Mouse (Mus musculus) limb, embryonic 15.5 days (tissue): ENCODE measurements around the gene Ano4. TPM values are rescaled to one million over a fixed set of nuclear protein-coding genes. Genes with fewer than 3 reads are reported as not detected.

Source experiments
- ATAC-seq: fragments of 200-750 bp; cut with Nextera tagmentation; 2 replicates; pipeline ENCODE4 v1.8.0; 2017; ENCODE audit warnings: low read depth, moderate TSS enrichment; ENCODE audit not compliant: insufficient number of reproducible peaks, low FRiP score, low TSS enrichment
- H3K27ac ChIP-seq: fragments of 300-500 bp; sonication (generic); 2 replicates; pipeline ENCODE4 v1.5.1; 2015; ENCODE audit warnings: moderate library complexity, mild to moderate bottlenecking, inconsistent platforms
- H3K27me3 ChIP-seq: fragments of 300-500 bp; sonication (generic); 2 replicates; pipeline ENCODE4 v1.6.1; 2015; ENCODE audit warnings: inconsistent platforms
- H3K36me3 ChIP-seq: fragments of 300-500 bp; sonication (generic); 2 replicates; pipeline ENCODE4 v1.6.1; 2015; ENCODE audit warnings: inconsistent platforms
- H3K4me1 ChIP-seq: fragments of 300-500 bp; sonication (generic); 2 replicates; pipeline ENCODE4 v1.6.1; 2015; ENCODE audit warnings: inconsistent platforms
- H3K4me2 ChIP-seq: fragments of 300-500 bp; sonication (generic); 2 replicates; pipeline ENCODE4 v1.6.1; 2015; ENCODE audit warnings: mild to moderate bottlenecking, inconsistent platforms
- H3K4me3 ChIP-seq: fragments of 300-500 bp; sonication (generic); 2 replicates; pipeline ENCODE4 v1.5.1; 2015; ENCODE audit warnings: mild to moderate bottlenecking, inconsistent platforms
- H3K9ac ChIP-seq: fragments of 300-500 bp; sonication (generic); 2 replicates; pipeline ENCODE4 v1.6.1; 2015; ENCODE audit warnings: inconsistent platforms
- H3K9me3 ChIP-seq: fragments of 300-500 bp; sonication (generic); 2 replicates; pipeline ENCODE4 v1.6.1; 2016; ENCODE audit warnings: inconsistent platforms
- WGBS: fragments of 180-500 bp; shearing (Covaris S2); methylation state at CpG from one replicate; pipeline ENCODE4 v1.1.7; 2015; 5-methylcytosine and 5-hydroxymethylcytosine counted together
- polyA plus RNA-seq: library from polyadenylated mRNA; unstranded; fragments of >200 nt; fragmentation: Nextera tagmentation; extraction: Ambion mirVana; gene quantifications from 2 replicates; pipeline ENCODE4 v1.2.1, GENCODE M21; 2015

Gene Ano4
- polyA plus RNA-seq, result 0.51 and 1.0 TPM in 2 replicates

DNA sequence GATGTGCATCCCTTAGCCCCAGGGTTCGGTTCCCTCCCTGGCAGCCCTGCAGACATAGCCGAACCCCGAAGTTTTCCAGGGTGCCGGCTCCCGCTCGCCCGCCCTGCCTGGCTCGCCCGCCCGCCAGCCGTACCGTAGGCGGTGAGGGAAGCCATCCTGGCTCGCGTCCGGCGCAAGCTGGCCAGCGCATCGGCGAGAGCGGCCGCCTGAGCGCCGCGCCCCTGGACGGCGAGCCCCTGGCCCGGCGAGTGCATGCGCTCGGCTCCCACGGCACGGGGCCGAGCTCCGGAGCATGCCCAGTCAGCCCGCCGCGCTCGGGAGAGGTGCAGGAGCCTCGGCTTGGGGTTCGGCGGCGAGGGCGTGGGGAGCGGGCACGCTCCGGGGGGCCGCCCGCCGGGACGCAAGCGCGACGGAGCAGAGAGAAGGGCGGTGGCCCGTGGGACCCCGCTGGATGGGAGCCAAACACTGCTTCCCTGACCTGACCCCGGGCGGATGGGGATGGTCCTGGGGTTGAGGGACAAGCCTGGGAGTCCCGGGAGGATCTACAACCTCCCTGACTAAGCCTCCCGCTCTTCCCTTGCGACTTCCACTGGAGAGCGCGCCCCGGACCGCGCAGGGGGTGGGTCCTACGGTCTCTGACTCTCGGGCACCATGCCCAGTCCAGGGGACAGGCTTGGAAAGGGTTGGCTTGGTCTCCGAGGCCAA is at the start of gene Ano4:
Gene Ano4, minus strand, starts transcription at position 272 of the 705 bp plus-strand sequence.
- no peaks in the 10 kb centered on the region for H3K36me3 ChIP-seq
- H3K4me3 ChIP-seq, result peak within 1 kb of the TSS; percentile 52
- peaks cover 9% of the 10 kb centered on the region for H3K4me1 ChIP-seq
- WGBS, result 1% methylated on average over 70 of the region's 70 CpGs
- H3K9me3 ChIP-seq, result no peaks in the 10 kb centered on the region
- no peak within 1 kb of the TSS for H3K27ac ChIP-seq
- H3K9ac ChIP-seq, result no peak within 1 kb of the TSS
- 0 out of 2 replicates have a peak, but pooled peaks have one; percentile 35 for ATAC-seq
- H3K27me3 ChIP-seq, result peaks cover 40% of the 10 kb centered on the region
- H3K4me2 ChIP-seq, result peak within 1 kb of the TSS; percentile 92

GRCm38 (mm10) chr10:89392687-89393086 is 48.1 kb upstream of the Ano4 start:
- Histone ChIP-seq H3K4me3 (no peak overlapping the region), H3K4me1 (0 out of 2 replicates have a peak, but pooled peaks cover 3% of the 10 kb centered on the region), H3K27me3 (no peaks in the 10 kb centered on the region), H3K27ac (no peak overlapping the region), H3K9ac (no peak overlapping the region), H3K4me2 (no peak overlapping the region), H3K9me3 (no peaks in the 10 kb centered on the region), H3K36me3 (no peaks in the 10 kb centered on the region)
- WGBS, result 46% methylated on average over 4 of the region's 4 CpGs
- no peak for ATAC-seq

DNA sequence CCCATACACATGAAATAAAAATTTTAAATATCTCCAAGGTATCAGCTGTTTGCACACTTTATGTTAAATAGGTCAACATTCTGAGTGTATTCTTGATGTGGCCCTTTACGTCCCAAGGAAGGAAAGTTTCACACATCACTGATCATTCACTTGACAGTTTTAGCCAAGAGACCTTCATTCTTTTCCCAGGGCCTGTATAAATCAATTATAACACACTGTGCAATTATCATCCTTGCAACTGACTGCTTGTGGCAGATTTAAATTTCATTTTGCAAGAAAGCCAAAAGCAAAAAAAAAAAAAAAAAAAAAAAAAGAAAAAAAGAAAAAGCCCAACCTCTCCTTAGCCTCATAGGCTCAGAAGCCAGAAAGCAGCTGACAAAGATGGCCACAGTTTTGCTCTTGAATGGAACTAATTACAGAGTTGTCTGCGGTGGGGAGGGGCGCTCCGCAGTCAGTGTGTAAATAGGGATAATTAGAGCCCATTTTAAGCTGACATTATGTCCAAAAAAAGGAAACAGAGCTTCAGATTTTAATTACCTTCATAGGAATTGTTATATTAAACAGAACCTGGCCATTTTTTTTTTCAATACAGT is 47.1 kb upstream of the Ano4 start:
- H3K4me1 ChIP-seq, result 0 out of 2 replicates have a peak, but pooled peaks cover 3% of the 10 kb centered on the region
- H3K27me3 ChIP-seq, result no peaks in the 10 kb centered on the region
- H3K36me3 ChIP-seq, result no peaks in the 10 kb centered on the region
- no peaks in the 10 kb centered on the region for H3K9me3 ChIP-seq
- no peak overlapping the region for H3K4me3 ChIP-seq
- H3K27ac ChIP-seq, result no peak overlapping the region
- ATAC-seq, result no peak
- H3K9ac ChIP-seq, result no peak overlapping the region
- WGBS, result 55% methylated on average over 4 of the region's 4 CpGs
- H3K4me2 ChIP-seq, result no peak overlapping the region

- H3K27ac ChIP-seq, result no peak overlapping the region
- no peaks in the 10 kb centered on the region for H3K4me1 ChIP-seq
- H3K36me3 ChIP-seq, result no peaks in the 10 kb centered on the region
- WGBS, result 86% methylated on average over 3 of the region's 3 CpGs
- no peaks in the 10 kb centered on the region for H3K27me3 ChIP-seq
- H3K9me3 ChIP-seq, result no peaks in the 10 kb centered on the region
- no peak overlapping the region for H3K4me3 ChIP-seq
- no peak for ATAC-seq
- no peak overlapping the region for H3K9ac ChIP-seq
- no peak overlapping the region for H3K4me2 ChIP-seq
These were observed 41.9 kb upstream of the Ano4 start for GRCm38 (mm10) chr10:89386461-89386860.

DNA sequence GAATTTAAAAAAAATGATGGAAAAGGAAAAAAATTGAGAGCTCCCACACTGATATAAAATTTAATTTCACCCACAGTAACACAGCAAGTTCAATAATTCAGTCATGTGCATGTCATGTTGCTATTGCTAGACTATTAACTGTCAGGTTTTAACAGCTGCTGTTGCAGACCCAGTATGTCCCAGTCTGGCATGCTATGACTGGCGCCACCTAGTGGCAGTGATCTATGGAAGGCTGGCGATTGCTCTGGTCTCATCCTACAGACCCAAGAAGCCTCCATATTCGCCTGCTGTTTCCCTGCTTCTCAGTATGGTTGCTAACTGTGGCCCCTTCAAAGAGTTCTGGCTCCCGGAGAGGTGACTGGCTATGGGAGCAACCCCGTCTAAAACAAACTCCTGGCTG is 38.9 kb upstream of the Ano4 start:
- Histone ChIP-seq H3K27ac (no peak overlapping the region), H3K4me1 (no peaks in the 10 kb centered on the region), H3K9ac (no peak overlapping the region), H3K36me3 (no peaks in the 10 kb centered on the region), H3K4me3 (no peak overlapping the region), H3K9me3 (no peaks in the 10 kb centered on the region), H3K27me3 (no peaks in the 10 kb centered on the region), H3K4me2 (no peak overlapping the region)
- WGBS, result 5% methylated on average over 5 of the region's 5 CpGs
- no peak for ATAC-seq

GRCm38 (mm10) chr10:89377750-89378149 is 33.2 kb upstream of the Ano4 start:
- no peak for ATAC-seq
- no peaks in the 10 kb centered on the region for H3K4me1 ChIP-seq

DNA sequence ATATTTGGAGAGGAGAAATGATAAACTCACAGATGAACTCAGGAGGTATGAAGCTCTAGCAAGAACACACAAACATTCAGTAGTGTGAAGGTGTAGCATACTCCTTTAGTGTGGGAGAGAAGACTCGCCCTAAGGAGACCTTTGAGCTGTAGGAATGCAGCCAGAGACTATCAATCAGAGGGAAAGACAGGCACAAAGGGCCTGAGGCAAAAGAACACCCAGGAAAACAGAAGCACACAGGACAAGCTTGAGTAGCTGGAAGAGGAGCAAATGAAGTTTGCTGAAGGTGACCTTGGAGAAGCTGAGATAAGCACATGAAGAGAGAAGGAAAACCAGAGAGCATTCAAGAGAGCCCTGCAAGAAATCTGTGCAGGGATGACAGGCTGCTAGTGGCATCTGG is 25.5 kb upstream of the Ano4 start:
- H3K9ac ChIP-seq, result no peak overlapping the region
- no peaks in the 10 kb centered on the region for H3K36me3 ChIP-seq
- no peak overlapping the region for H3K4me2 ChIP-seq
- no peaks in the 10 kb centered on the region for H3K4me1 ChIP-seq
- peaks cover 4% of the 10 kb centered on the region; the same call in 1 of the 2 replicates for H3K9me3 ChIP-seq
- H3K27ac ChIP-seq, result no peak overlapping the region
- H3K27me3 ChIP-seq, result no peaks in the 10 kb centered on the region
- H3K4me3 ChIP-seq, result no peak overlapping the region
- no peak for ATAC-seq
- WGBS, result 35% methylated on average over 1 of the region's 1 CpGs

More at GRCm38 (mm10) chr10:89377750-89378149, 33.2 kb upstream of the Ano4 start:
- H3K4me3 ChIP-seq, result no peak overlapping the region
- no peak overlapping the region for H3K4me2 ChIP-seq
- no peak overlapping the region for H3K27ac ChIP-seq
- H3K27me3 ChIP-seq, result no peaks in the 10 kb centered on the region
- WGBS, result 73% methylated on average over 4 of the region's 4 CpGs
- H3K9me3 ChIP-seq, result no peaks in the 10 kb centered on the region
- no peak overlapping the region for H3K9ac ChIP-seq
- no peaks in the 10 kb centered on the region for H3K36me3 ChIP-seq

DNA sequence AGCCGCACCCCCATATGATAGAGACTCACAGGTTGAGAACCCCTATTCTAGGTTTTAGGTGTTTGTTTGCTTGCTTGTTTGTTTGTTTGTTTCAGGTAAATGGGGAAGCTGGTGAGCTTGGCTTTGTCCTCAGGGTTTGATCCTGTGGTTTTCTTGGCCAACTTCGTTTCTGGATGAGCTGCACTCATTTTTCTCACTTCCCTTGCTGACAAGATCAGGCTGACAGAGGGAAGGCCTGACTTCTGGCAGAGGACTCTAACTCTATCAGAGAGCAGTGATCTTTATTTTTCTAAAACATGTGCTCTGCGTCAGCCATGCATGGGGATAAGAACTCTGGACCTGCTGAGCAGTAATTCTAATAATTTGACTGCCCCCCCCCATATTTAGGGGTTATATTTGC is 14.4 kb upstream of the Ano4 start:
- no peaks in the 10 kb centered on the region for H3K36me3 ChIP-seq
- no peak overlapping the region for H3K4me3 ChIP-seq
- H3K27ac ChIP-seq, result no peak overlapping the region
- WGBS, result 73% methylated on average over 3 of the region's 3 CpGs
- H3K27me3 ChIP-seq, result no peaks in the 10 kb centered on the region
- no peaks in the 10 kb centered on the region for H3K4me1 ChIP-seq
- H3K4me2 ChIP-seq, result no peak overlapping the region
- no peaks in the 10 kb centered on the region for H3K9me3 ChIP-seq
- ATAC-seq, result no peak
- H3K9ac ChIP-seq, result no peak overlapping the region

DNA sequence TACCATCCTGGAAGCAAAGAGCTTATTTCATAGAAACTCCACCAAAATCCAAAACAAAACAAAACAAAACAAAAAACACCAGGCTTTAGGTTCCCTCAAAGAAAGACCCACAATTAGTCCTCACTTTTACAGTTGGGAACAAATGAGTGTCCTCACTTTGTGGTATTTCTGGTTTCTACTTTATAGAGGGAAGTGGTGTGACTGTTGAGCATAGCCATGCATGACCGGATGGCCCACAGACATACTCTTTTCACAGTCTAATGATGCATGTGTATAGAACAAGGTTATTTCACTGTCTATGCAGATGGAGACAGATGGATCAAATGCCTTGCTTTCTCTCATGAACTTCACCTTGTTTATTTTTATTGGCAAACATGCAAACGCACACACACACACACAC is 10.1 kb upstream of the Ano4 start:
- Histone ChIP-seq H3K4me3 (no peak overlapping the region), H3K9ac (no peak overlapping the region), H3K27ac (no peak overlapping the region), H3K9me3 (no peaks in the 10 kb centered on the region), H3K36me3 (no peaks in the 10 kb centered on the region), H3K4me2 (no peak overlapping the region), H3K27me3 (no peaks in the 10 kb centered on the region), H3K4me1 (no peaks in the 10 kb centered on the region)
- ATAC-seq, result no peak
- 76% methylated on average over 2 of the region's 2 CpGs for WGBS

DNA sequence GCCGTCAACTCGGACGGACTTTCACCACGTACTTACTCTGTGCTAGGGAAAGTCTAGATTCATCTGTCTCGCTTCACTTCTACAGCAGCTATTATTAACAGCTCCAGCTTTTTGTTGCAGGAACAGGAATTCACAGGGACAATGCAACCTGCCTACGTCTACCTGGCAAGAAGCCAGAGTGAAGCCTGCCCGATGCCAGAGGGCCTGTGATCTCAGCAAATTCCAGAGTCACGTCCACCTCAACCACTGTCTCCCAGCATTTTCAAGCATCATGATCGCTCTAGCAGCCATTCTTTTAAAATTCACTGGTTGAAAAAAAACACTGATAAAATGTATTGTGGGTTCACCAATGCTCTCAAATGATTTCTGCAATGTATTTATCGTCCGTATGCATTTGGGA is 6.9 kb upstream of the Ano4 start:
- Histone ChIP-seq H3K9ac (no peak overlapping the region), H3K27me3 (peaks cover 8% of the 10 kb centered on the region), H3K27ac (no peak overlapping the region), H3K4me2 (no peak overlapping the region), H3K36me3 (no peaks in the 10 kb centered on the region), H3K4me3 (no peak overlapping the region), H3K9me3 (no peaks in the 10 kb centered on the region), H3K4me1 (no peaks in the 10 kb centered on the region)
- 72% methylated on average over 11 of the region's 11 CpGs for WGBS
- no peak for ATAC-seq

- Histone ChIP-seq H3K9me3 (no peaks in the 10 kb centered on the region), H3K4me3 (no peak overlapping the region), H3K27ac (no peak overlapping the region), H3K4me2 (no peak overlapping the region), H3K36me3 (no peaks in the 10 kb centered on the region), H3K4me1 (peaks cover 9% of the 10 kb centered on the region), H3K9ac (no peak overlapping the region), H3K27me3 (peaks cover 40% of the 10 kb centered on the region)
- 61% methylated on average over 6 of the region's 6 CpGs for WGBS
- ATAC-seq, result no peak
These were observed 1.0 kb upstream of the Ano4 start for GRCm38 (mm10) chr10:89345606-89346005.

GRCm38 (mm10) chr10:89345196-89345533 is 603 bp upstream of the Ano4 start:
- Histone ChIP-seq H3K27me3 (peaks cover 40% of the 10 kb centered on the region), H3K4me2 (peak overlapping the region; percentile 92), H3K36me3 (no peaks in the 10 kb centered on the region), H3K27ac (no peak overlapping the region), H3K4me1 (peaks cover 9% of the 10 kb centered on the region), H3K9ac (no peak overlapping the region), H3K4me3 (peak overlapping the region; percentile 52), H3K9me3 (no peaks in the 10 kb centered on the region)
- ATAC-seq, result 0 out of 2 replicates have a peak, but pooled peaks have one; percentile 35
- 52% methylated on average over 4 of the region's 4 CpGs for WGBS
